Mouse (Mus musculus) lung, postnatal 0 days (tissue): ENCODE data around the gene Gpr35. TPM values are rescaled to one million over a fixed set of nuclear protein-coding genes. Genes with fewer than 3 reads are reported as not detected.
A peak's percentile ranks its signal among the peaks of the same experiment; 100 is the strongest.
"Not testable (repeated sequence)": the region's sequence is repeated elsewhere in the genome, so short reads cannot be mapped to it uniquely, and the experiment has no call there.

ENCODE experiments used
- ATAC-seq: fragments of 200-750 bp; cut with Nextera tagmentation; 2 replicates; pipeline ENCODE4 v1.8.0; 2017; ENCODE audit warnings: moderate library complexity
- DNase-seq: peaks from one replicate; pipeline ENCODE4 v3.0.0-alpha.2; 2016; ENCODE audit warnings: low spot score
- H3K27ac ChIP-seq: fragments of 300-500 bp; sonication (generic); 2 replicates; pipeline ENCODE4 v1.5.1; 2014; ENCODE audit warnings: antibody characterized with exemption, mild to moderate bottlenecking, low read length, mixed read lengths
- H3K27me3 ChIP-seq: fragments of 300-500 bp; sonication (generic); replicated peaks from 2 replicates; pipeline ENCODE4 v1.6.1; 2014; ENCODE audit warnings: low read length, mixed read lengths; ENCODE audit not compliant: insufficient read depth
- H3K36me3 ChIP-seq: fragments of 300-500 bp; sonication (generic); 2 replicates; pipeline ENCODE4 v1.6.1; 2014; ENCODE audit warnings: low read length, mixed read lengths; ENCODE audit not compliant: insufficient read depth
- H3K4me1 ChIP-seq: fragments of 300-500 bp; sonication (generic); 2 replicates; pipeline ENCODE4 v1.6.1; 2014; ENCODE audit warnings: antibody characterized with exemption, low read depth, low read length, mixed read lengths; ENCODE audit not compliant: insufficient read depth
- H3K4me2 ChIP-seq: fragments of 300-500 bp; sonication (generic); replicated peaks from 2 replicates; pipeline ENCODE4 v1.6.1; 2014; ENCODE audit warnings: low read depth, mild to moderate bottlenecking, low read length, moderate library complexity, mixed read lengths
- H3K4me3 ChIP-seq: fragments of 300-500 bp; sonication (generic); 2 replicates; pipeline ENCODE4 v1.5.1; 2014; ENCODE audit warnings: low read depth, low read length
- H3K9ac ChIP-seq: fragments of 300-500 bp; sonication (generic); replicated peaks from 2 replicates; pipeline ENCODE4 v1.6.1; 2014; ENCODE audit warnings: low read depth, mild to moderate bottlenecking
- H3K9me3 ChIP-seq: fragments of 300-500 bp; sonication (generic); 2 replicates; pipeline ENCODE4 v1.6.1; 2016; ENCODE audit warnings: low read length, mixed read lengths
- CTCF ChIP-seq: IDR thresholded peaks from 2 replicates; pipeline ENCODE4 v1.5.1; 2016; ENCODE audit warnings: antibody characterized with exemption, mild to moderate bottlenecking
- EP300 ChIP-seq: IDR thresholded peaks from 2 replicates; pipeline ENCODE4 v1.6.1; 2016; ENCODE audit warnings: antibody characterized with exemption, mild to moderate bottlenecking, control low read depth
- WGBS: fragments of 180-500 bp; shearing (Covaris S2); extraction: QIAGEN DNeasy Blood & Tissue Kit; methylation state at CpG from one replicate; pipeline ENCODE4 v1.1.7; 2014; 5-methylcytosine and 5-hydroxymethylcytosine counted together
- polyA plus RNA-seq: library from polyadenylated mRNA; unstranded; fragments of >200 nt; fragmentation: Nextera tagmentation; extraction: Ambion mirVana; gene quantifications from 2 replicates; pipeline ENCODE4 v1.2.1, GENCODE M21; 2015

The Gpr35 gene
- polyA plus RNA-seq, 1 experiment from 2014 or later = 1.7 TPM

DNA sequence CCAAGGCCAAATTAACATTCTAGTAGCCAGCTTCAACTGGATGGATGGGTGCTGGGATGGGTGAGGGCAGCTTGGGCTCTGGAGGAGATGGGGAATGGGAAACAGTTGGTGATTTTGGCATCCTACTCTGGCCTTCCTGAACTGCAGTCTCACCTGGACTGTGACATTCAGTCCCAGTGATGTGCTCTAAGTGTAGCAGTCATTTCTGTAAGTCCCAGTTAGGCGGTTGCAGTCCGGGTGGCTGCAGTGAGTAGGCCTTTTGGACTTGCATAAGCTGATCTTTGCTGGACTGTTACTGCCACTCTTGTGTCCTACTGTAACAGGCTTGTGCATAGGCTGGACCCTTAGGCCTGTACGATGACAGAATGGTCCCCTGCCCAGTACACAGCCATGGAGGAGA lies 2.7 kb upstream of the Gpr35 start:
- Histone ChIP-seq H3K27ac (no peak overlapping the region), H3K9me3 (no peaks in the 10 kb centered on the region), H3K27me3 (no peaks in the 10 kb centered on the region), H3K9ac (no peak overlapping the region), H3K36me3 (peaks cover 19% of the 10 kb centered on the region), H3K4me2 (no peak overlapping the region), H3K4me3 (no peak overlapping the region), H3K4me1 (no peaks in the 10 kb centered on the region)
- ATAC-seq (no peak), DNase-seq (no peak)
- 92% methylated on average over 3 of the region's 3 CpGs for WGBS
- TF ChIP-seq EP300 (no peak), CTCF (no peak)

- DNase-seq (peak; percentile 34), ATAC-seq (no peak; the same call in 1 of the 2 replicates)
- H3K27ac ChIP-seq = no peak overlapping the region
Measured at GRCm38 (mm10) chr1:92949426-92949825, 1.2 kb upstream of the Gpr35 start.

GRCm38 (mm10) chr1:92953641-92954040 lies 3.0 kb downstream of the Gpr35 start:
- 68% methylated on average over 2 of the region's 2 CpGs for WGBS
- H3K27ac ChIP-seq = no peak overlapping the region
- H3K36me3 ChIP-seq = no peaks in the 10 kb centered on the region
- ATAC-seq (no peak), DNase-seq (no peak)
- TF ChIP-seq CTCF (no peak), EP300 (no peak)
- no peaks in the 10 kb centered on the region for H3K27me3 ChIP-seq
- H3K4me3 ChIP-seq = no peak overlapping the region
- H3K9ac ChIP-seq = no peak overlapping the region
- H3K4me1 ChIP-seq = no peaks in the 10 kb centered on the region
- no peak overlapping the region for H3K4me2 ChIP-seq
- H3K9me3 ChIP-seq = no peaks in the 10 kb centered on the region

More at GRCm38 (mm10) chr1:92949426-92949825, 1.2 kb upstream of the Gpr35 start:
- H3K36me3 ChIP-seq = peaks cover 11% of the 10 kb centered on the region
- no peak overlapping the region for H3K9ac ChIP-seq
- 52% methylated on average over 6 of the region's 6 CpGs for WGBS
- H3K9me3 ChIP-seq = no peaks in the 10 kb centered on the region
- no peak overlapping the region for H3K4me3 ChIP-seq
- H3K27me3 ChIP-seq = no peaks in the 10 kb centered on the region
- no peaks in the 10 kb centered on the region for H3K4me1 ChIP-seq
- TF ChIP-seq CTCF (peak; percentile 69), EP300 (no peak)
- no peak overlapping the region for H3K4me2 ChIP-seq

DNA sequence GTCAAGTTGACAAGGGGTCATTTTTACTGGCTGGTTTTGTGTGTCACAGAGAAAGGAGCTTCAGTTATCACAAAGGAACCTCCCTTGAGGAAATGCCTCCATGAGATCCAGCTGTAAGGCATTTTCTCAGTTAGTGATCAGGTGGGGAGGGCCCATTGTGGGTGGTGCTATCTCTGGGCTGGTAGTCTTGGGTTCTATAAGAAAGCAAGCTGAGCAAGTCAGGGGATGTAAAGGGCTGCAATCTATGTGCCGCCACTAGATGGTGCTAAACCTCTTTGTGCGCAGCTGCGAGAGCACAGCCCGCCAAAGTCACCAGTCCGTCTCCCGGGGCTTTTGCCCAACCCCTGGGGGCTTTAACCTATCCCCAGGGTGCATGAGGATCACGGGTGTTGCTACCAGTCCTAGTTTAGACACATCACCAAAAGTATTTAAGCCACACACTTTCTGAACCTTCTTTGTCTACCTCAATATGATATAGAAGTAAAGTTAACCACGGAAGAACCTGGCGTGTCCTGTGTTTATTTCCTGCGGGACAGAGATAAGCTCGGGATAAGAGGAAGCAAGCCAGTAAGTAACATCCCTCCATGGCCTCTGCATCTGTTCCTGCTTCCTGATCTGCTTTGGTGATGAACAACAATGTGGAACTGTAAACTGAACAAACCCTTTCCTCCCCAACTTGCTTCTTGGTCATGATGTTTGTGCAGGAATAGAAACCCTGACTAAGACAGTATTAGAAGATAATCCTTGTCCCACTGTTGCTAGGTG lies 6.1 kb downstream of the Gpr35 start:
- DNase-seq, H3K27me3 ChIP-seq, H3K9ac ChIP-seq, H3K36me3 ChIP-seq, H3K27ac ChIP-seq, H3K4me3 ChIP-seq, H3K4me1 ChIP-seq, H3K9me3 ChIP-seq: not testable (repeated sequence)
- peak overlapping the region; percentile 22; the same call in 1 of the 2 replicates for H3K4me2 ChIP-seq
- TF ChIP-seq EP300 (peak; percentile 70), CTCF (peak; percentile 71)
- 5% methylated on average over 7 of the region's 11 CpGs for WGBS
- ATAC-seq = peak; percentile 66

DNA sequence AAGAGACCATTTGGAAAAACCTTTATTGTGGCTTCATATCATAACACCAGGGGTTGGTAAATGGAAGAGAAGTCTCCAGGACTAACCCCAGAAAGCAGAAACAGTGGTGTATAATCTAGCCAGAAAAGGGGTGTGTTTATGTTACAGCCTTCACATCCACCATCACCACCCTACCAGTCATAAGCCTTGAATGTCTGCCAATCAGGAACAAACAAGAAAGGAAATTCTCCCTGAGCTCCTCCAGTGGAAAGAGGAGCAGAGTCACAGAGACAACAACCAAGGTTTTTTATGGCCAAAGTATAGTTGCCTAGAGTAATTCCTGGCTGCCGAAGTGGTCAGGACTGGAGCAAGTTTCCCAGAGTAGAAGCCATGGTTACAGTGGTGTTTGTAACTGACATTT lies 8.3 kb downstream of the Gpr35 start:
- 55% methylated on average over 1 of the region's 1 CpGs for WGBS
- TF ChIP-seq EP300 = no peak
- TF ChIP-seq CTCF = no peak

DNA sequence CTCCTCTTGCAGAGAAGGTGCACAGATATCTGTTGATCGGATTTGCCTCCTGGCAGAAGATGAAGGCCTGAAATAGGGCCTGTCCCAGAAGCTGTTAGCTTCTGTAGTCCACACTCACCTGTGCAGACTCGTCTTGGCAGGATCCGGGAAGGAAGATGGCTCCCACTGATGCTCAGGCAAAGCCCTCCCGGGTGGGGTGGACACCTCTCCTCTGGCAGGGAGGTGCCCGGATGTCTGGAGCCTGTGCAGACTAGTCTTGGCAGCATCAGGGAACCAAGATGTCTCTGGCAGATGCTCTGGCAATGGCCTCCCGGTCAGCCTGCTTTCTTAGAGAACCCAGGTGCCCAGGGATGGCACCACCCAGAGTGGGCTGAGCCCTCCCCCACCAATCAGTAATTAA lies 20.1 kb downstream of the Gpr35 start:
- not testable (repeated sequence) for H3K4me3 ChIP-seq, DNase-seq, H3K36me3 ChIP-seq, H3K27ac ChIP-seq, H3K9me3 ChIP-seq, H3K4me1 ChIP-seq, H3K27me3 ChIP-seq, ATAC-seq, H3K9ac ChIP-seq, H3K4me2 ChIP-seq
- WGBS = 88% methylated on average over 6 of the region's 6 CpGs

More for the DNA sequence above, 8.3 kb downstream of the Gpr35 start:
- no peak for DNase-seq
- no peak overlapping the region for H3K4me2 ChIP-seq
- no peaks in the 10 kb centered on the region for H3K27me3 ChIP-seq
- no peak overlapping the region for H3K9ac ChIP-seq
- H3K4me1 ChIP-seq = no peaks in the 10 kb centered on the region
- no peaks in the 10 kb centered on the region for H3K36me3 ChIP-seq
- no peak overlapping the region for H3K27ac ChIP-seq
- no peaks in the 10 kb centered on the region for H3K9me3 ChIP-seq
- H3K4me3 ChIP-seq = no peak overlapping the region
- no peak for ATAC-seq
